Mouse (Mus musculus): ENCODE measurements around the gene Pah. TPM values are rescaled to one million over a fixed set of nuclear protein-coding genes. Genes with fewer than 3 reads are reported as not detected.

Gene Pah
- total and polyA plus RNA-seq, 3 experiments, result not detected

DNA sequence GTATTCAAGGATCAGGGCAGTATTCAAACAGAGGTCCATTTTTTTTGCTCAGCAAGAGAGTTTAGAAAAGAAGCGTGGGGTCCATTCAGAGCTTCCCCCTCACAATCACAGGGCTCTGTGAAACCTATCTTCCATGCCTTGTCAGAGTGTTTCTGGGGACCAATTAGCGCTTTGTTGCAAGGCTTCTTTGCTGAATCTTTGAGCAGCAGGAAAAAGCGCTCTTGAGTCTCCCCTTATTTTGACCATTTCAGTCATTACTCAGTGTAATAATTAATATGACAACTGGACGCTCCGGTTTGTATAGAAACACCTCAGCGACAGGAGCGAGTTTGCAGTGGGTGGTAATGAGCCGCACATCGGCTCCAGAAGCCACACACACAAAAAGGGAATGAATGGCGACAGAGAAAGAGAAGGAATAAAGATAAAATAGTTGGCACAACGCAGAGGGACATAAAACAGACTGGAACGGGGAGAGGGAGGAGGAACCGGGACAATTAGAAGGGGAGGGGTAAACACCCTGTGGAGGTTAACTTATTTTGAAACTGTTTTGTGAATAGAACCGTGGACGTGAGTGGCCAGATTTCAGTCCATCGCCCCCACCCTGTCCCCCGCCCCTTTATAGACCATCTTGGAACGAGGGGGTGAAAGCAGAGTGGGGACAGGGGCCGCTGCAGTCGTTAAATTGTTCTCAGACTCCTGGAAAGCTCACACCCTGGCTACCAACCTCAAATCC is 20.5 kb upstream of the Pah start:
- no peak overlapping the region for H3K4me3 ChIP-seq (ENCODE audit: low read depth, low read length)
- peaks cover 30% of the 10 kb centered on the region for H3K9me3 ChIP-seq (replicated peaks)
- TF ChIP-seq POLR2AphosphoS5 (IDR thresholded peaks at IDR 0.05; ENCODE audit: insufficient replicate concordance, low read depth, low read length), result no peak
- TF ChIP-seq GATA2 (IDR thresholded peaks at IDR 0.05; ENCODE audit: borderline replicate concordance, low read depth, low read length), result no peak
- TF ChIP-seq TAL1 (conservative IDR thresholded peaks at IDR 0.05; ENCODE audit: low read depth, low read length), result no peak
- no peak for TF ChIP-seq CTCF (IDR thresholded peaks at IDR 0.05; ENCODE audit: low read depth, low read length)
- TF ChIP-seq GATA1 (IDR thresholded peaks at IDR 0.05; ENCODE audit: borderline replicate concordance, low read length), result no peak
- no peak for ATAC-seq (ENCODE audit: extremely low read depth, insufficient number of reproducible peaks, low FRiP score, poor library complexity, severe bottlenecking)
- H3K4me1 ChIP-seq (ENCODE audit: insufficient read depth, low read depth, low read length), result no peaks in the 10 kb centered on the region
- H3K27me3 ChIP-seq (ENCODE audit: insufficient read depth, low read length), result no peaks in the 10 kb centered on the region
- no peak for DNase-seq (ENCODE audit: low spot score)
- no peaks in the 10 kb centered on the region for H3K36me3 ChIP-seq (replicated peaks)

DNA sequence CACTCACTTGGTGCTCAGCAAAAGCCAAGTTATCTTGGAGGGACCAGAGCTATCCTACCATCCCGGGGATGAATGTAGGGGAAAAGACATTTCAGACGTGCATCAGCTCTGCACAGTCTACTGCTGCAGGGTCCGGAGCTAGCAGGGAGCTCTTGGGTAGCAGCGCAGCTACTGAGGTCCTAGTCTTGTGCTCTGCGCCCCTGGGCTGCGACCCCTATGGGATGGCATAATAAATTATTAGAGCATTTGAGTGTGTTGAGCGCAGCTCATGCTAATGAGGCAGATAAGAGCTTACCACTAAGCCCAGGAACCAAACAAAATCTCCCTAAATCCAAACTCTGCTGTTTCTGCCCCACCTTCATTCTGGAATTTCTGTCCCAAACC is 19.9 kb upstream of the Pah start:
- Histone ChIP-seq H3K9me3 (replicated peaks) (peaks cover 30% of the 10 kb centered on the region), H3K27me3 (ENCODE audit: insufficient read depth, low read length) (no peaks in the 10 kb centered on the region), H3K36me3 (replicated peaks) (no peaks in the 10 kb centered on the region), H3K4me3 (ENCODE audit: low read depth, low read length) (no peak overlapping the region), H3K4me1 (ENCODE audit: insufficient read depth, low read depth, low read length) (no peaks in the 10 kb centered on the region)
- no peak for DNase-seq (ENCODE audit: low spot score)
- TF ChIP-seq POLR2AphosphoS5 (IDR thresholded peaks at IDR 0.05; ENCODE audit: insufficient replicate concordance, low read depth, low read length) (no peak), TAL1 (conservative IDR thresholded peaks at IDR 0.05; ENCODE audit: low read depth, low read length) (no peak), GATA2 (IDR thresholded peaks at IDR 0.05; ENCODE audit: borderline replicate concordance, low read depth, low read length) (no peak), GATA1 (IDR thresholded peaks at IDR 0.05; ENCODE audit: borderline replicate concordance, low read length) (no peak), CTCF (IDR thresholded peaks at IDR 0.05; ENCODE audit: low read depth, low read length) (no peak)
- no peak for ATAC-seq (ENCODE audit: extremely low read depth, insufficient number of reproducible peaks, low FRiP score, poor library complexity, severe bottlenecking)

DNA sequence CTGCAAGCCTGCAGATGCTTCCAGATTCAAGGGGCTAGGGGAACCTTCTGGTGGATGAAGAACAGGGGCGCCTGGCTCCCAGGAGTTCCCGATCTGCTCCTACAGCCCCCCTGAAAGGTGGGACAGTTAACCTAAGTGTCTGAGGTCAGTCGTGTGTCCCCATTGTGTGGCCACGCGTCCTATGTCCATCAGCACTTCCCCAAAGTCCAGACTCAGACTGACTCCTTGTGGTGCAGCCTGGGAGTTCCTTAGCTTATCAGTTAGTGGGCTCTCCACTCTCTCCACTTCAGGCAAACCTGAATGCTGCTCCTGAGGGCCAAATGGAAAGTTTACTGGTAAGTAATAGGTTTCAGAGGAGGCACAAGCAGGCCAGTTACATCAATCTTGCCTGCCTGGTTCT is 19.3 kb upstream of the Pah start:
- TF ChIP-seq GATA1 (IDR thresholded peaks at IDR 0.05; ENCODE audit: borderline replicate concordance, low read length) (no peak), CTCF (IDR thresholded peaks at IDR 0.05; ENCODE audit: low read depth, low read length) (no peak), GATA2 (IDR thresholded peaks at IDR 0.05; ENCODE audit: borderline replicate concordance, low read depth, low read length) (no peak), TAL1 (conservative IDR thresholded peaks at IDR 0.05; ENCODE audit: low read depth, low read length) (no peak), POLR2AphosphoS5 (IDR thresholded peaks at IDR 0.05; ENCODE audit: insufficient replicate concordance, low read depth, low read length) (no peak)
- DNase-seq (ENCODE audit: low spot score), result no peak
- no peak for ATAC-seq (ENCODE audit: extremely low read depth, insufficient number of reproducible peaks, low FRiP score, poor library complexity, severe bottlenecking)
- no peaks in the 10 kb centered on the region for H3K27me3 ChIP-seq (ENCODE audit: insufficient read depth, low read length)
- H3K9me3 ChIP-seq (replicated peaks), result peaks cover 32% of the 10 kb centered on the region
- H3K4me1 ChIP-seq (ENCODE audit: insufficient read depth, low read depth, low read length), result no peaks in the 10 kb centered on the region
- no peak overlapping the region for H3K4me3 ChIP-seq (ENCODE audit: low read depth, low read length)
- H3K36me3 ChIP-seq (replicated peaks), result no peaks in the 10 kb centered on the region

DNA sequence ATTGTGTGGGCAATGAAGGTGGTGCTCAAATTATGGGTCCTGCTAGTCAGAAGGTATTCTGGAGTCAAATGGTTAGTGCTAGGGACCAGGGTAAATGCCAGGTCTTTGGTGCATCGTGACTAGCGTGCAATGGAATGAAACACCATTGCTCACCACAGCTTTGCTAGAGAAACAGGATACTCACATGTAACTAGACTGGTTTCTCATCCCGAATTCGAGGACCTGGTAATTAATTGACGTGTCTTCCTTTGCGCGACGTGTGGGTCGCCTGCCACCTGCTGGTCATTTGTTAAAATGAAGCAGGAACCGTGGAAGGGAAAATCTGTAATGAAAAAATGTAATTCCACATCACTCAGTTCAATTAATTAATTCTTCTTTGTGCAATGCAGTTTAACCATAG is 17.6 kb upstream of the Pah start:
- ATAC-seq (ENCODE audit: extremely low read depth, insufficient number of reproducible peaks, low FRiP score, poor library complexity, severe bottlenecking), result no peak
- H3K4me3 ChIP-seq (ENCODE audit: low read depth, low read length), result no peak overlapping the region

DNA sequence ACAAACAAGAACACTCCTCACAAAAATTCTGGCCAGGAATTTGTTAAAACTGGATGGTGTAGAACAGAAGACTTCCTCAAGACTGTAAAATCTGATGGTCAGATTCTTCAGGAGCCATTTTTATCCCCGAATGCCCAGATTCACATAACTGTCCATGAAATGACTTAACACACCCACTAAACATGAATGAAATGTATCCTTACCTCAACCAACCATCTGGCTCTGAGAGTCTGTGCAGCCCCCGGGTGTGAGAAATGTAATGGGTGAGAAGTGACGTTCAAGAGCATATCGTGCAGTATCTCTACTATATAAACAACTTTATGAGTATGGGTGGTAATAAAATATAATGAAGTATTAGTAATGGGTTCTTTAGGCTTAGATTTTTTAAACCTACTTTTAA is 13.0 kb upstream of the Pah start:
- TF ChIP-seq TAL1 (conservative IDR thresholded peaks at IDR 0.05; ENCODE audit: low read depth, low read length), result no peak
- no peak for TF ChIP-seq CTCF (IDR thresholded peaks at IDR 0.05; ENCODE audit: low read depth, low read length)
- Histone ChIP-seq H3K4me1 (ENCODE audit: insufficient read depth, low read depth, low read length) (no peaks in the 10 kb centered on the region), H3K36me3 (replicated peaks) (no peaks in the 10 kb centered on the region), H3K9me3 (replicated peaks) (peaks cover 30% of the 10 kb centered on the region), H3K27me3 (ENCODE audit: insufficient read depth, low read length) (no peaks in the 10 kb centered on the region), H3K4me3 (ENCODE audit: low read depth, low read length) (no peak overlapping the region)
- DNase-seq (ENCODE audit: low spot score) (no peak), ATAC-seq (ENCODE audit: extremely low read depth, insufficient number of reproducible peaks, low FRiP score, poor library complexity, severe bottlenecking) (no peak)

More for the DNA sequence above, 17.6 kb upstream of the Pah start:
- H3K27me3 ChIP-seq (ENCODE audit: insufficient read depth, low read length), result no peaks in the 10 kb centered on the region
- TF ChIP-seq CTCF (IDR thresholded peaks at IDR 0.05; ENCODE audit: low read depth, low read length), result no peak
- no peak for TF ChIP-seq GATA2 (IDR thresholded peaks at IDR 0.05; ENCODE audit: borderline replicate concordance, low read depth, low read length)
- TF ChIP-seq TAL1 (conservative IDR thresholded peaks at IDR 0.05; ENCODE audit: low read depth, low read length), result no peak
- no peak for TF ChIP-seq GATA1 (IDR thresholded peaks at IDR 0.05; ENCODE audit: borderline replicate concordance, low read length)
- no peak for TF ChIP-seq POLR2AphosphoS5 (IDR thresholded peaks at IDR 0.05; ENCODE audit: insufficient replicate concordance, low read depth, low read length)
- peaks cover 35% of the 10 kb centered on the region for H3K9me3 ChIP-seq (replicated peaks)
- H3K36me3 ChIP-seq (replicated peaks), result no peaks in the 10 kb centered on the region
- DNase-seq (ENCODE audit: low spot score), result no peak
- H3K4me1 ChIP-seq (ENCODE audit: insufficient read depth, low read depth, low read length), result no peaks in the 10 kb centered on the region

DNA sequence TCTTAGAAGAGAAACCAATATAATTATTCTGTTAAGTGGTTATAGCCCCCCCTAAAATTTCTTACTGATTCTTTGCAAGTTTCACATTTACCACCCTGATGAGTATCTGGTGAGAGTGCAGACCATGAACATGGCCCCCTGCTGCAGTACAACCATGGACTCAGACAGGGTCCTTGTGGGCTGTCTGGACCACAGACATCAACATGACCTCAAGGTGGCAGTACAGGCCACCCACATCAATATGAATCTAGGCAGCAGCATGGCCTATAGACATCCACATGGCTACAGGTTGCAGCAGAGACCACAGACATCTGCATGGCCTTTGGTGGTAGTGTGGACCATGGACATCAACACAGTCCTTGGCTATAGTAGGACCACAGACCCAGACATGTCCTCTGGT is 8.5 kb upstream of the Pah start:
- no peak for ATAC-seq (ENCODE audit: extremely low read depth, insufficient number of reproducible peaks, low FRiP score, poor library complexity, severe bottlenecking)
- H3K27me3 ChIP-seq (ENCODE audit: insufficient read depth, low read length), result no peaks in the 10 kb centered on the region
- H3K9me3 ChIP-seq (replicated peaks), result peaks cover 23% of the 10 kb centered on the region
- TF ChIP-seq CTCF (IDR thresholded peaks at IDR 0.05; ENCODE audit: low read depth, low read length) (no peak), GATA2 (IDR thresholded peaks at IDR 0.05; ENCODE audit: borderline replicate concordance, low read depth, low read length) (no peak), GATA1 (IDR thresholded peaks at IDR 0.05; ENCODE audit: borderline replicate concordance, low read length) (no peak), TAL1 (conservative IDR thresholded peaks at IDR 0.05; ENCODE audit: low read depth, low read length) (no peak), POLR2AphosphoS5 (IDR thresholded peaks at IDR 0.05; ENCODE audit: insufficient replicate concordance, low read depth, low read length) (no peak)
- no peak overlapping the region for H3K4me3 ChIP-seq (ENCODE audit: low read depth, low read length)
- H3K36me3 ChIP-seq (replicated peaks), result no peaks in the 10 kb centered on the region
- no peak for DNase-seq (ENCODE audit: low spot score)
- H3K4me1 ChIP-seq (ENCODE audit: insufficient read depth, low read depth, low read length), result no peaks in the 10 kb centered on the region

Measured in G1E (cell line).